Mouse (Mus musculus) hindbrain, embryonic 11.5 days (tissue): Measurements from ENCODE around the gene Dkk3. TPM values are rescaled to one million over a fixed set of nuclear protein-coding genes. Genes with fewer than 3 reads are reported as not detected.
"Not testable (repeated sequence)": the region's sequence is repeated elsewhere in the genome, so short reads cannot be mapped to it uniquely, and the experiment has no call there.

Experiments used
- ATAC-seq: fragments of 200-750 bp; cut with Nextera tagmentation; 2 replicates; pipeline ENCODE4 v1.8.0; 2017; ENCODE audit warnings: mild to moderate bottlenecking, moderate TSS enrichment, moderate library complexity; ENCODE audit not compliant: low FRiP score
- DNase-seq: peaks from one replicate; pipeline ENCODE4 v3.0.0-alpha.2; 2015; ENCODE audit warnings: low spot score
- H3K27ac ChIP-seq: fragments of 300-500 bp; sonication (generic); 2 replicates; pipeline ENCODE4 v1.5.1; 2014; ENCODE audit warnings: mild to moderate bottlenecking, low read depth, low read length
- H3K27me3 ChIP-seq: fragments of 300-500 bp; sonication (generic); 2 replicates; pipeline ENCODE4 v1.6.1; 2014; ENCODE audit warnings: mild to moderate bottlenecking, low read length, moderate library complexity, mixed read lengths; ENCODE audit not compliant: control insufficient read depth, insufficient read depth
- H3K36me3 ChIP-seq: fragments of 300-500 bp; sonication (generic); 2 replicates; pipeline ENCODE4 v1.6.1; 2014; ENCODE audit warnings: mild to moderate bottlenecking, low read length, moderate library complexity, mixed read lengths; ENCODE audit not compliant: control insufficient read depth, insufficient read depth
- H3K4me1 ChIP-seq: fragments of 300-500 bp; sonication (generic); replicated peaks from 2 replicates; pipeline ENCODE4 v1.6.1; 2014; ENCODE audit warnings: low read length, mixed read lengths; ENCODE audit not compliant: control insufficient read depth, insufficient read depth
- H3K4me2 ChIP-seq: fragments of 300-500 bp; sonication (generic); replicated peaks from 2 replicates; pipeline ENCODE4 v1.6.1; 2014; ENCODE audit warnings: mild to moderate bottlenecking, low read depth, low read length
- H3K4me3 ChIP-seq: fragments of 300-500 bp; sonication (generic); 2 replicates; pipeline ENCODE4 v1.5.1; 2014; ENCODE audit warnings: low read depth, low read length
- H3K9ac ChIP-seq: fragments of 300-500 bp; sonication (generic); 2 replicates; pipeline ENCODE4 v1.6.1; 2014; ENCODE audit warnings: low read depth, low read length
- H3K9me3 ChIP-seq: fragments of 300-500 bp; sonication (generic); 2 replicates; pipeline ENCODE4 v1.6.1; 2016; ENCODE audit warnings: low read length; ENCODE audit not compliant: control insufficient read depth
- WGBS: fragments of 180-500 bp; shearing (Covaris S2); extraction: QIAGEN DNeasy Blood & Tissue Kit; methylation state at CpG from one replicate; pipeline ENCODE4 v1.1.7; 2014; 5-methylcytosine and 5-hydroxymethylcytosine counted together
- polyA plus RNA-seq: library from polyadenylated mRNA; unstranded; fragments of >200 nt; fragmentation: Nextera tagmentation; extraction: Ambion mirVana; gene quantifications from 2 replicates; pipeline ENCODE4 v1.2.1, GENCODE M21; 2014

Gene Dkk3
- polyA plus RNA-seq, 1 experiment from 2014 or later, result 10.6 TPM

DNA sequence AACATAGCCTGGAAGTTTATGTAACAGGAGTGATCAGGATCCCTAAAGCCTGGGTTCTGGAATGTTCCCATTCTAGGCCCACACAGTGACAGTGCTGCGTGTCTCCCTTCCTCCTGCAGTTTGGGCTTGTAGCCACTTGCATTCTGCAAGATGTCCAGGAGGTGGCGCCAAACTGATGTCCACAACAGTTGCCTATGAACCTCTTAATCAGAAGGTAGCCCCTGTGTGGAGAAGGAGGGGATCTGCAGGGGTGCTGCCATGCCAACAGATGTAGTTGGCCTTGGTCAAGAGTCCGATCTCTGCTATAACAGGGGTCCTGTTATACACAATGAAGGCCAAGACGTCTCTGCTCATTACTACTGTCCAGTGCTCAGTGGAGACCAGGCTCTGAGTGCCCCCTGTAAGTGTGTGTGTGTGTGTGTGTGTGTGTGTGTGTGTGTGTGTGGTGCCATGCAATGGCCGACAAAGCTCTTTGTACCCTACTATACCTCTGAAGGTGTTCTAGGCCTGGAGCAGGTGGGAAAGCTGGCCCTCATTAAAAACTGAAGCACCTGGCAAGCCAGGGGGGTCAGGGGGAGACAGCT, 24.5 kb upstream of the Dkk3 start:
- H3K4me1 ChIP-seq, result no peaks in the 10 kb centered on the region
- H3K36me3 ChIP-seq, result no peaks in the 10 kb centered on the region
- DNase-seq, result peak; percentile 91
- no peak overlapping the region for H3K4me2 ChIP-seq
- ATAC-seq, result peak; percentile 53
- no peaks in the 10 kb centered on the region for H3K9me3 ChIP-seq
- no peak overlapping the region for H3K4me3 ChIP-seq
- H3K27ac ChIP-seq, result no peak overlapping the region
- 48% methylated on average over 5 of the region's 5 CpGs for WGBS
- no peaks in the 10 kb centered on the region for H3K27me3 ChIP-seq
- H3K9ac ChIP-seq, result no peak overlapping the region

DNA sequence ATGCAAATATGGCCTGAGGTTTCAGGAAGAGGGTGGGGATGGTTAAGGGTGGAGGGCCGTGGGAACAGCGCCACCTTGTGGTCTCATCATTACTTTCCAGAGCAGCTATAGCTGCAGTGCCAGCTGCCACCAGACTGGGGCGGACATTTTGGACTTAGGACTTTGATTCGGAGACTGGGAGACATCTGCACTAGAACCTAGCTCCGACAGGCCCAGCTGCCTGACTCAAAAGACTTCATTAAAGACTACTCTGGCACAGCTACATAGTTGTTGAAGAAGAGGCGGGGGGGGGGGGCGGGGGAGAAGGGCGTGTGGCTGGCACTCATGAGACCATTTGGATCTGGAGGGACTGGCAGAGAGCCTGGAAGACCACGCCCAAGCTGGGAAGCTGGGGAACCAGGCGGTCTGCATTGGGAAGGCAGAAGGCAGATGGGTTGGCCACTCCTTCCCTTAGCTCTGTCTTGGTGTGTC, 21.4 kb upstream of the Dkk3 start:
- Histone ChIP-seq H3K9me3 (no peaks in the 10 kb centered on the region), H3K36me3 (no peaks in the 10 kb centered on the region), H3K4me3 (no peak overlapping the region), H3K9ac (no peak overlapping the region), H3K27me3 (no peaks in the 10 kb centered on the region), H3K4me1 (no peaks in the 10 kb centered on the region), H3K27ac (no peak overlapping the region), H3K4me2 (no peak overlapping the region)
- WGBS, result 15% methylated on average over 9 of the region's 10 CpGs
- DNase-seq, result peak; percentile 92
- ATAC-seq, result peak; percentile 76

DNA sequence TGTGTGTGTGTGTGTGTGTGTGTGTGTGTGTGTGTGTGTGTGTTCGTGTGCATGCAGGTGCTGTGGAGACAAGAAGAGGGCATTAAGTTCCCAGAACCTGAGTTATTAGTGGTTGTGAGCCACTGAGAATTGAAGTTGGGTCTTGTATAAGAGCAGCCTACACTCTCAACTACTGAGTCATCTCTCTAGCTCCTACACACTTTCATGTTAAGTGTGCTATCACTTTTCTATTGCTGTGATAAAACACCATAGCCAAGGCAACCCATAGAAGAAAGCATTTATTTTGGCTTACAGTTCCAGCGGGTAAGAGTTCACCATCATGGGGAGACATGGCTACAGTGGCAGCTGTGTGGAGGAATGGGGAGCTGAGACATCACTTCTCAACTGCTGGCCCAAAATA, 17.8 kb upstream of the Dkk3 start:
- DNase-seq (no peak), ATAC-seq (no peak)
- H3K36me3 ChIP-seq, result no peaks in the 10 kb centered on the region
- H3K4me2 ChIP-seq, result no peak overlapping the region
- H3K27ac ChIP-seq, result no peak overlapping the region
- WGBS, result 78% methylated on average over 2 of the region's 2 CpGs
- no peaks in the 10 kb centered on the region for H3K9me3 ChIP-seq
- no peak overlapping the region for H3K4me3 ChIP-seq
- no peak overlapping the region for H3K9ac ChIP-seq
- no peaks in the 10 kb centered on the region for H3K4me1 ChIP-seq
- no peaks in the 10 kb centered on the region for H3K27me3 ChIP-seq

DNA sequence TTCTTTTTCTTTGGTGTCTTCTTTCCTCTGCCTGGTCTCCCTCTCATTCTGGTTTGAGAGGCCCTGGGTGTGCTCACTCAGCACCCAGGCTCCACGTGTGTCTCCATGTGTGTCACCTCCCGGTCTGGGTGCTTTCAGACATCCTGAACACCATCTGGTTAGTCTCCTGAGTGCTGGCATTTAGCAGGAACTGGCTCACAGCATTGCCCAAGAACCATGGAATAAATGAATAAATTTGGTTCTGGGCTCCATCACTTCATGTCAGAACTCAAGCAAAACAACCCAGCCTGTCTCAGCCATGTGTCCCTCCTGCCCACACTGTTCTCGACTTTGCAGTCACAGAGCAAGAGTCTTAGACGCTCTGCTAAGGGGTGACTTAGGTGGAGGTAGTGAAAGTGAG, 13.8 kb upstream of the Dkk3 start:
- no peak overlapping the region for H3K27ac ChIP-seq
- 57% methylated on average over 4 of the region's 4 CpGs for WGBS
- H3K4me1 ChIP-seq, result no peaks in the 10 kb centered on the region
- H3K27me3 ChIP-seq, result no peaks in the 10 kb centered on the region
- H3K4me3 ChIP-seq, result no peak overlapping the region
- H3K36me3 ChIP-seq, result no peaks in the 10 kb centered on the region
- no peaks in the 10 kb centered on the region for H3K9me3 ChIP-seq
- no peak overlapping the region for H3K9ac ChIP-seq
- no peak overlapping the region for H3K4me2 ChIP-seq
- no peak for DNase-seq
- no peak for ATAC-seq

DNA sequence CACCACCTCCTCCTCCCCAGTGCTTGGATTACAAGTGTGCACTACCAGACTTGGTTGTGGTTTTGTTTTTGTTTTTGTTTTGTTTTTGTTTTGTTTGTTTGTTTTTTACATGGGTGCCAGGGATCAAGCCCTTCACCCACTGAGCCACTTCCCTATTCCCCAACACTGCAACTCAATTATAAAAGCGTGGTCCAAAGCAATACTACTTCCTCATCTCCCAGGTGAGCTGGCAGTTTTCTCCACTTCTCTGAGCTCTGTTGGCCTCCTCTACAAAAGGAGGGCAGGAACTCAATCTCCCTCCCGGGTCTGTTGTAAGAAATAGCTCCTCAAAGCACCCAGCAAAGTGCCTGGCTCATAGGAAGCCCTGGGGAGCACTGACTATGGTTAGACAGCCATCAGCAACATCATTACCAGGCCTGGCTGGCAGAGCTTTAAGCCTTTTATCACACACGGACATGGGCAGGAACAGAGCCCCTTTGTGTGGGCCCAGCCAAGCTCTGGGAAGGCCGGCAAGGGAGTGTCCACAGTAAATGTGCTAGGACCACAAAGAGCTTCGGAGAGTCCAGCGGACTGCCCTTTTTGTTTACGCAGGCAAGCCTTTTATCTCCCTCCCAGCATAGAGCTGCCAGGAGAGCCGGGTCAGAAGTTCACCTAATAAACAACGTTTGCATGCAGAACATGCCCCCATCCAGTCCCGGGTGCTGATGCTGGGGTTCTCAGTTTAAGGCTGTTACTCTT, 11.3 kb upstream of the Dkk3 start:
- H3K4me2 ChIP-seq, result no peak overlapping the region
- H3K9me3 ChIP-seq, result no peaks in the 10 kb centered on the region
- no peaks in the 10 kb centered on the region for H3K4me1 ChIP-seq
- DNase-seq (peak; percentile 48), ATAC-seq (peak; percentile 27; the same call in 1 of the 2 replicates)
- H3K27ac ChIP-seq, result 0 out of 2 replicates have a peak overlapping the region, but pooled peaks have one; percentile 42
- WGBS, result 14% methylated on average over 10 of the region's 10 CpGs
- H3K9ac ChIP-seq, result no peak overlapping the region
- no peak overlapping the region for H3K4me3 ChIP-seq
- no peaks in the 10 kb centered on the region for H3K27me3 ChIP-seq
- H3K36me3 ChIP-seq, result no peaks in the 10 kb centered on the region

DNA sequence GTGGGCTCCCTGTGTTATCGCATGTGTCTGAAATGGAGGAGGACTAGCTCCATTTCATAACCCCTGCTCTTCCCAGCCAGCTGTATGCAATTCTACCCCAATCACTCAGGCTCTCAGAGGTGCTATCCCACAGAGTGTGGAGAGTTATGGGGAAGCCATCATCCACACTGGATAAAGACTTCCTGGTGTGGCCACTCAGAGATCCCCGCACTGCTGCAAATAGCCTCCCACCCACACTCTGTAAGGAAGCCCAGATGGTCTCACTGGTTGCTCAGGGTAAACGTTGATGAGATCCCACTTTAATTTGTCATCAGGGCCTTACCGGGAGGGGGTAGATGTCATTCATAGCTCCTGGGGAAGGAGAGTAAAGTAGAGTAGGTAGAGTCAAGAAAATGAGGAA, 6.7 kb upstream of the Dkk3 start:
- Histone ChIP-seq H3K27me3 (no peaks in the 10 kb centered on the region), H3K4me1 (no peaks in the 10 kb centered on the region), H3K9me3 (no peaks in the 10 kb centered on the region), H3K4me3 (no peak overlapping the region), H3K9ac (no peak overlapping the region), H3K27ac (no peak overlapping the region), H3K36me3 (no peaks in the 10 kb centered on the region), H3K4me2 (no peak overlapping the region)
- ATAC-seq (no peak), DNase-seq (no peak)
- 85% methylated on average over 4 of the region's 4 CpGs for WGBS

DNA sequence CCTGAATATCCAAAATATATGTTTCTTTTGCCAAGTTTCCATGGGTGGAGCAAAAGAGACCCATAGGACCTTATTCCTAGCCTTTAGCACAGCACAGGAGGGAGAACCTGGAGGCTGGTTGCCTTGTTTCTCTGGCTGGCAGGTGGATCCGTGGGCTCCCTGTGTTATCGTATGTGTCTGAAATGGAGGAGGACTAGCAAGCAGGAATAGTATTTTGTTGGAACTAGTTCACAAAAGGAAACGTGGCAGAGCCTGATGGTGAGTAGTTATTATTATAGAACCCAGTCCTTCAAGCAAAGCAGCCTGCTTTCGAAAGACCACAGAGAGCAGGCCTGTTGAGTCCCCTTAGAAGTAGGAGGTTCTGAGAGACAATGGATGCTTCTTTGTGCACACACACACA, 6.2 kb upstream of the Dkk3 start:
- not testable (repeated sequence) for H3K36me3 ChIP-seq, H3K4me3 ChIP-seq, H3K27ac ChIP-seq, ATAC-seq, H3K9ac ChIP-seq, H3K27me3 ChIP-seq, H3K9me3 ChIP-seq, H3K4me1 ChIP-seq, DNase-seq, H3K4me2 ChIP-seq
- WGBS, result 93% methylated on average over 4 of the region's 4 CpGs

DNA sequence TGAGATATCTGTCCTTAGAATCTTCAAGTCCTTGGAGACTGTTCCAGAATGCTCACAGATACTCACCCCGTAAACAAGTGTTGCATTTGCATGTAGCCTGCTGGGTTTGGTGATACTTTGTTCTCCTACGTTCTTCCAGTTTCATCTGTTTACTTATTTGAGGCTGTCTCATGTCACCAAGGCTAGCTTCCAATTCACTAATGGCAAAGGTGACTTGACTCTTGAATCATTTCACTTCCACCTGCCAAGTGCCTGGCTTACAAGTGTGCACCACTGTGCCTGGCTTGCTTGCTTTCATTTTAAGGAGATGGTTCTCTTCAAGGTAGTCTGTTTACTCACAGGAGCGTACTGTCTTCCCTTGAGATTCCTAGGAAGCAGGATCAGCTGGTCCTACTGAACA, 5.6 kb upstream of the Dkk3 start:
- ATAC-seq (no peak), DNase-seq (no peak)
- no peak overlapping the region for H3K27ac ChIP-seq
- no peaks in the 10 kb centered on the region for H3K36me3 ChIP-seq
- WGBS, result 90% methylated on average over 3 of the region's 3 CpGs
- H3K4me1 ChIP-seq, result no peaks in the 10 kb centered on the region
- no peak overlapping the region for H3K4me3 ChIP-seq
- no peak overlapping the region for H3K4me2 ChIP-seq
- no peak overlapping the region for H3K9ac ChIP-seq
- H3K9me3 ChIP-seq, result no peaks in the 10 kb centered on the region
- no peaks in the 10 kb centered on the region for H3K27me3 ChIP-seq

DNA sequence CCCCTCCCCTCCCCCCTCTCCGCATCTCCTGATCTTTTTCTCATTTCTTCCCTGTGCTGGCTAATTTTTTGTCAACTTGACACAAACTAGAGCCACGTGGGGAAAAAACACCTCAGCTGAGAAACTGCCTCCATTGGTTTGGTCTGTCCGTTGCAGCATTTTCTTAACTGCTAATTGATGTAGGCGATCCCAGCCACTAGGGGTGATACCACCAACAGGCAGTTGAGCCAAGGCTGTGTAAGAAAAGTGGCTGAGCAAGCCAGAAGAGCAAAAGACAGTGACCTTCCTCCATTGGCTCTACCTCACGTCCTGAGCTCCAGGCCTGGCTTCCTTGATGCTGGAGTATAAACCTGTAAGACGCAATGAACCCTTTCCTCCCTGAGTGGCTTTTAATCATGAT, 978 bp upstream of the Dkk3 start:
- H3K27me3 ChIP-seq, result peaks cover 6% of the 10 kb centered on the region
- H3K4me3 ChIP-seq, result no peak overlapping the region
- H3K4me2 ChIP-seq, result no peak overlapping the region
- ATAC-seq (no peak), DNase-seq (peak; percentile 40)
- no peaks in the 10 kb centered on the region; the same call in none of the 2 replicates for H3K4me1 ChIP-seq
- no peaks in the 10 kb centered on the region for H3K36me3 ChIP-seq
- 25% methylated on average over 5 of the region's 6 CpGs for WGBS
- H3K27ac ChIP-seq, result no peak overlapping the region
- H3K9me3 ChIP-seq, result no peaks in the 10 kb centered on the region
- no peak overlapping the region for H3K9ac ChIP-seq
